Mouse (Mus musculus): Measurements from ENCODE around the gene Polr2e. TPM values are rescaled to one million over a fixed set of nuclear protein-coding genes. Genes with fewer than 3 reads are reported as not detected.

Polr2e gene
- polyA plus RNA-seq (2015; fragmentation: Nextera tagmentation; extraction: Ambion mirVana), result 94.2 and 108 TPM in 2 replicates

GRCm38 (mm10) chr10:80039559-80039979 lies at the start of gene Polr2e:
Gene Polr2e, minus strand, starts transcription at chr10:80039795.

GRCm38 (mm10) chr10:80047041-80047565 lies 7.5 kb upstream of the Polr2e start, which contains the start of gene Gpx4:
Gene Gpx4, plus strand, starts transcription at chr10:80047166.

GRCm38 (mm10) chr10:80016511-80016910 lies 23.1 kb downstream of the Polr2e start, which contains the start of gene Arhgap45:
Gene Arhgap45, plus strand, starts transcription at chr10:80016653.

GRCm38 (mm10) chr10:79996272-79997033 lies 43.1 kb downstream of the Polr2e start, which contains the start of gene Abca7:
Gene Abca7, plus strand, starts transcription at chr10:79996494.

GRCm38 (mm10) chr10:79988506-79989271 lies 50.9 kb downstream of the Polr2e start, which contains the start of gene Cnn2:
Gene Cnn2, plus strand, starts transcription at chr10:79988584.

Other genes starting within 250 kb of the Polr2e start
- 0.12 TPM in 1 of 2 replicates, not detected in the other for gene Prss57, start 248.8 kb downstream of the Polr2e start, polyA plus RNA-seq (2015; fragmentation: Nextera tagmentation; extraction: Ambion mirVana)
- 39.7 and 44.2 TPM in 2 replicates for gene Palm, start 246.2 kb downstream of the Polr2e start, polyA plus RNA-seq (2015; fragmentation: Nextera tagmentation; extraction: Ambion mirVana)
- gene Misp, start 218.8 kb downstream of the Polr2e start, polyA plus RNA-seq (2015; fragmentation: Nextera tagmentation; extraction: Ambion mirVana), result 1.6 and 2.9 TPM in 2 replicates
- 109 and 124 TPM in 2 replicates for gene Ptbp1, start 185.4 kb downstream of the Polr2e start, polyA plus RNA-seq (2015; fragmentation: Nextera tagmentation; extraction: Ambion mirVana)
- 2.3 and 8.8 TPM in 2 replicates for gene Prtn3, start 165.3 kb downstream of the Polr2e start, polyA plus RNA-seq (2015; fragmentation: Nextera tagmentation; extraction: Ambion mirVana)
- 2.2 TPM in 2 replicates for gene Plppr3, start 165.2 kb downstream of the Polr2e start, polyA plus RNA-seq (2015; fragmentation: Nextera tagmentation; extraction: Ambion mirVana)
- 0.13 and 0.16 TPM in 2 replicates for gene Elane, start 153.5 kb downstream of the Polr2e start, polyA plus RNA-seq (2015; fragmentation: Nextera tagmentation; extraction: Ambion mirVana)
- 0.18 TPM in 1 of 2 replicates, not detected in the other for gene Cfd, start 148.9 kb downstream of the Polr2e start, polyA plus RNA-seq (2015; fragmentation: Nextera tagmentation; extraction: Ambion mirVana)
- 33.5 and 34.4 TPM in 2 replicates for gene Med16, start 130.9 kb downstream of the Polr2e start, polyA plus RNA-seq (2015; fragmentation: Nextera tagmentation; extraction: Ambion mirVana)
- gene Gm26602, start 128.9 kb downstream of the Polr2e start, polyA plus RNA-seq (2015; fragmentation: Nextera tagmentation; extraction: Ambion mirVana), result not detected in 2 replicates
- gene Kiss1r, start 122.8 kb downstream of the Polr2e start, polyA plus RNA-seq (2015; fragmentation: Nextera tagmentation; extraction: Ambion mirVana), result 1.2 and 1.3 TPM in 2 replicates
- gene R3hdm4, start 118.6 kb downstream of the Polr2e start, polyA plus RNA-seq (2015; fragmentation: Nextera tagmentation; extraction: Ambion mirVana), result 125 and 126 TPM in 2 replicates
- gene Arid3a, start 112.8 kb downstream of the Polr2e start, polyA plus RNA-seq (2015; fragmentation: Nextera tagmentation; extraction: Ambion mirVana), result 4.0 TPM in 2 replicates
- gene Wdr18, start 79.6 kb downstream of the Polr2e start, polyA plus RNA-seq (2015; fragmentation: Nextera tagmentation; extraction: Ambion mirVana), result 52.5 and 55.6 TPM in 2 replicates
- gene Grin3b, start 69.1 kb downstream of the Polr2e start, polyA plus RNA-seq (2015; fragmentation: Nextera tagmentation; extraction: Ambion mirVana), result 0.07 and 0.13 TPM in 2 replicates
- gene Tmem259, start 55.5 kb downstream of the Polr2e start, polyA plus RNA-seq (2015; fragmentation: Nextera tagmentation; extraction: Ambion mirVana), result 15.3 and 18.7 TPM in 2 replicates
- 662 and 733 TPM in 2 replicates for gene Cnn2, start 51.2 kb downstream of the Polr2e start, polyA plus RNA-seq (2015; fragmentation: Nextera tagmentation; extraction: Ambion mirVana)
- 2.9 and 3.0 TPM in 2 replicates for gene Abca7, start 43.3 kb downstream of the Polr2e start, polyA plus RNA-seq (2015; fragmentation: Nextera tagmentation; extraction: Ambion mirVana)
- 5.5 and 10.3 TPM in 2 replicates for gene Arhgap45, start 23.1 kb downstream of the Polr2e start, polyA plus RNA-seq (2015; fragmentation: Nextera tagmentation; extraction: Ambion mirVana)
- gene Gpx4, start 7.4 kb upstream of the Polr2e start, polyA plus RNA-seq (2015; fragmentation: Nextera tagmentation; extraction: Ambion mirVana), result 724 and 745 TPM in 2 replicates
- 14.6 and 18.7 TPM in 2 replicates for gene Sbno2, start 65.8 kb upstream of the Polr2e start, polyA plus RNA-seq (2015; fragmentation: Nextera tagmentation; extraction: Ambion mirVana)
- gene Stk11, start 76.0 kb upstream of the Polr2e start, polyA plus RNA-seq (2015; fragmentation: Nextera tagmentation; extraction: Ambion mirVana), result 11.9 and 12.4 TPM in 2 replicates
- gene Atp5d, start 98.8 kb upstream of the Polr2e start, polyA plus RNA-seq (2015; fragmentation: Nextera tagmentation; extraction: Ambion mirVana), result 604 and 621 TPM in 2 replicates
- gene Cbarp, start 101.0 kb upstream of the Polr2e start, polyA plus RNA-seq (2015; fragmentation: Nextera tagmentation; extraction: Ambion mirVana), result 2.1 and 2.4 TPM in 2 replicates
- gene Midn, start 108.5 kb upstream of the Polr2e start, polyA plus RNA-seq (2015; fragmentation: Nextera tagmentation; extraction: Ambion mirVana), result 7.5 and 7.6 TPM in 2 replicates
- gene Cirbp, start 126.2 kb upstream of the Polr2e start, polyA plus RNA-seq (2015; fragmentation: Nextera tagmentation; extraction: Ambion mirVana), result 215 and 228 TPM in 2 replicates
- 8.1 and 10.7 TPM in 2 replicates for gene 1600002K03Rik, start 133.1 kb upstream of the Polr2e start, polyA plus RNA-seq (2015; fragmentation: Nextera tagmentation; extraction: Ambion mirVana)
- gene Efna2, start 139.7 kb upstream of the Polr2e start, polyA plus RNA-seq (2015; fragmentation: Nextera tagmentation; extraction: Ambion mirVana), result 5.6 and 6.3 TPM in 2 replicates
- 19.8 and 28.1 TPM in 2 replicates for gene Mum1, start 186.6 kb upstream of the Polr2e start, polyA plus RNA-seq (2015; fragmentation: Nextera tagmentation; extraction: Ambion mirVana)
- 297 and 358 TPM in 2 replicates for gene Ndufs7, start 209.3 kb upstream of the Polr2e start, polyA plus RNA-seq (2015; fragmentation: Nextera tagmentation; extraction: Ambion mirVana)
- 21.6 and 22.3 TPM in 2 replicates for gene Gamt, start 221.2 kb upstream of the Polr2e start, polyA plus RNA-seq (2015; fragmentation: Nextera tagmentation; extraction: Ambion mirVana)
- 25.8 and 28.0 TPM in 2 replicates for gene Dazap1, start 221.7 kb upstream of the Polr2e start, polyA plus RNA-seq (2015; fragmentation: Nextera tagmentation; extraction: Ambion mirVana)

All from urinary bladder, postnatal 0 days (tissue).